Mouse (Mus musculus) liver, embryonic 14.5 days (tissue): Measurements from ENCODE around the gene Nop2.

Experiments
- CTCF ChIP-seq: IDR thresholded peaks from 2 replicates; pipeline ENCODE4 v1.5.1; 2016; ENCODE audit warnings: antibody characterized with exemption, low read depth, control low read depth
- EP300 ChIP-seq: IDR thresholded peaks from 2 replicates; pipeline ENCODE4 v1.6.1; 2016; ENCODE audit warnings: antibody characterized with exemption, low read depth

GRCm38 (mm10) chr6:125179601-125180000, 47.9 kb downstream of the Nop2 start:
- no peak for TF ChIP-seq CTCF
- no peak for TF ChIP-seq EP300
